Mouse (Mus musculus): ENCODE measurements around the gene Cklf. TPM values are rescaled to one million over a fixed set of nuclear protein-coding genes. Genes with fewer than 3 reads are reported as not detected.
A peak's percentile ranks its signal among the peaks of the same experiment; 100 is the strongest.

Cklf gene
- total RNA-seq (2014; rRNA removed; ENCODE audit: low replicate concordance) (1.7 and 11.5 TPM in 2 replicates), polyA plus RNA-seq (2015; fragmentation: Nextera tagmentation; extraction: Ambion mirVana) (13.3 and 15.0 TPM in 2 replicates)

GRCm38 (mm10) chr8:104250439-104251367 is at the start of gene Cklf:
Gene Cklf, plus strand, starts transcription at chr8:104250861.
- Histone ChIP-seq H3K36me3 (replicated peaks; ENCODE audit: control insufficient read depth, insufficient read depth, low read length) (no peaks in the 10 kb centered on the region), H3K9ac (replicated peaks; ENCODE audit: low read depth, low read length) (peak within 1 kb of the TSS; percentile 57), H3K4me1 (ENCODE audit: control insufficient read depth, insufficient read depth) (peaks cover 9% of the 10 kb centered on the region), H3K27me3 (ENCODE audit: control insufficient read depth, insufficient read depth, low read length) (no peaks in the 10 kb centered on the region), H3K4me2 (ENCODE audit: low read depth, low read length) (peak within 1 kb of the TSS; percentile 90), H3K9me3 (replicated peaks; ENCODE audit: control insufficient read depth, low read length) (no peaks in the 10 kb centered on the region), H3K4me3 (ENCODE audit: low read depth, low read length) (peak within 1 kb of the TSS; percentile 73), H3K27ac (ENCODE audit: low read depth) (no peak within 1 kb of the TSS)
- peak; percentile 85 for DNase-seq (ENCODE audit: low spot score)
- TF ChIP-seq CTCF (IDR thresholded peaks at IDR 0.05; ENCODE audit: low read depth), result peak; percentile 34
- no peak for TF ChIP-seq EP300 (IDR thresholded peaks at IDR 0.05; ENCODE audit: low read depth)
- WGBS, result 4% methylated on average over 41 of the region's 41 CpGs
- peak; percentile 85 for ATAC-seq (ENCODE audit: insufficient read depth, low read depth)

- Histone ChIP-seq H3K4me1 (ENCODE audit: control insufficient read depth, insufficient read depth) (no peaks in the 10 kb centered on the region), H3K36me3 (replicated peaks; ENCODE audit: control insufficient read depth, insufficient read depth, low read length) (no peaks in the 10 kb centered on the region), H3K4me3 (ENCODE audit: low read depth, low read length) (no peak overlapping the region), H3K27ac (ENCODE audit: low read depth) (no peak overlapping the region), H3K9ac (replicated peaks; ENCODE audit: low read depth, low read length) (no peak overlapping the region), H3K9me3 (replicated peaks; ENCODE audit: control insufficient read depth, low read length) (no peaks in the 10 kb centered on the region), H3K27me3 (ENCODE audit: control insufficient read depth, insufficient read depth, low read length) (no peaks in the 10 kb centered on the region), H3K4me2 (ENCODE audit: low read depth, low read length) (no peak overlapping the region)
- ATAC-seq (ENCODE audit: insufficient read depth, low read depth), result no peak
- TF ChIP-seq EP300 (IDR thresholded peaks at IDR 0.05; ENCODE audit: low read depth), result no peak
- no peak for TF ChIP-seq CTCF (IDR thresholded peaks at IDR 0.05; ENCODE audit: low read depth)
- 72% methylated on average over 3 of the region's 3 CpGs for WGBS
- no peak for DNase-seq (ENCODE audit: low spot score)
Observed at GRCm38 (mm10) chr8:104201622-104202021, 49.0 kb upstream of the Cklf start.

GRCm38 (mm10) chr8:104202320-104202719 is 48.3 kb upstream of the Cklf start:
- no peak overlapping the region for H3K4me3 ChIP-seq (ENCODE audit: low read depth, low read length)
- no peak for TF ChIP-seq EP300 (IDR thresholded peaks at IDR 0.05; ENCODE audit: low read depth)
- TF ChIP-seq CTCF (IDR thresholded peaks at IDR 0.05; ENCODE audit: low read depth), result no peak
- DNase-seq (ENCODE audit: low spot score) (no peak), ATAC-seq (ENCODE audit: insufficient read depth, low read depth) (no peak)
- no peaks in the 10 kb centered on the region for H3K27me3 ChIP-seq (ENCODE audit: control insufficient read depth, insufficient read depth, low read length)
- H3K4me1 ChIP-seq (ENCODE audit: control insufficient read depth, insufficient read depth), result no peaks in the 10 kb centered on the region
- H3K36me3 ChIP-seq (replicated peaks; ENCODE audit: control insufficient read depth, insufficient read depth, low read length), result no peaks in the 10 kb centered on the region
- H3K9ac ChIP-seq (replicated peaks; ENCODE audit: low read depth, low read length), result no peak overlapping the region
- no peak overlapping the region for H3K27ac ChIP-seq (ENCODE audit: low read depth)
- no peak overlapping the region for H3K4me2 ChIP-seq (ENCODE audit: low read depth, low read length)
- H3K9me3 ChIP-seq (replicated peaks; ENCODE audit: control insufficient read depth, low read length), result no peaks in the 10 kb centered on the region
- WGBS, result 86% methylated on average over 4 of the region's 4 CpGs

- no peak for DNase-seq (ENCODE audit: low spot score)
- Histone ChIP-seq H3K4me2 (ENCODE audit: low read depth, low read length) (no peak overlapping the region), H3K27me3 (ENCODE audit: control insufficient read depth, insufficient read depth, low read length) (no peaks in the 10 kb centered on the region), H3K9me3 (replicated peaks; ENCODE audit: control insufficient read depth, low read length) (peaks cover 7% of the 10 kb centered on the region), H3K4me3 (ENCODE audit: low read depth, low read length) (no peak overlapping the region), H3K9ac (replicated peaks; ENCODE audit: low read depth, low read length) (no peak overlapping the region), H3K27ac (ENCODE audit: low read depth) (no peak overlapping the region), H3K36me3 (replicated peaks; ENCODE audit: control insufficient read depth, insufficient read depth, low read length) (no peaks in the 10 kb centered on the region), H3K4me1 (ENCODE audit: control insufficient read depth, insufficient read depth) (no peaks in the 10 kb centered on the region)
- 64% methylated on average over 3 of the region's 3 CpGs for WGBS
- no peak for TF ChIP-seq CTCF (IDR thresholded peaks at IDR 0.05; ENCODE audit: low read depth)
- no peak for TF ChIP-seq EP300 (IDR thresholded peaks at IDR 0.05; ENCODE audit: low read depth)
- no peak for ATAC-seq (ENCODE audit: insufficient read depth, low read depth)
Observed at GRCm38 (mm10) chr8:104205292-104205691, 45.4 kb upstream of the Cklf start.

- WGBS, result 77% methylated on average over 5 of the region's 5 CpGs
- no peaks in the 10 kb centered on the region for H3K36me3 ChIP-seq (replicated peaks; ENCODE audit: control insufficient read depth, insufficient read depth, low read length)
- no peaks in the 10 kb centered on the region for H3K4me1 ChIP-seq (ENCODE audit: control insufficient read depth, insufficient read depth)
- H3K9me3 ChIP-seq (replicated peaks; ENCODE audit: control insufficient read depth, low read length), result no peaks in the 10 kb centered on the region
- DNase-seq (ENCODE audit: low spot score), result no peak
- no peak for ATAC-seq (ENCODE audit: insufficient read depth, low read depth)
- no peak overlapping the region for H3K4me3 ChIP-seq (ENCODE audit: low read depth, low read length)
- H3K4me2 ChIP-seq (ENCODE audit: low read depth, low read length), result no peak overlapping the region
- H3K9ac ChIP-seq (replicated peaks; ENCODE audit: low read depth, low read length), result no peak overlapping the region
- no peaks in the 10 kb centered on the region for H3K27me3 ChIP-seq (ENCODE audit: control insufficient read depth, insufficient read depth, low read length)
- H3K27ac ChIP-seq (ENCODE audit: low read depth), result no peak overlapping the region
- TF ChIP-seq CTCF (IDR thresholded peaks at IDR 0.05; ENCODE audit: low read depth) (no peak), EP300 (IDR thresholded peaks at IDR 0.05; ENCODE audit: low read depth) (no peak)
Observed at GRCm38 (mm10) chr8:104217601-104218000, 33.1 kb upstream of the Cklf start.

Data from heart, postnatal 0 days (tissue).